Mouse (Mus musculus): ENCODE data around the gene Tmprss6.

Gene Tmprss6

DNA sequence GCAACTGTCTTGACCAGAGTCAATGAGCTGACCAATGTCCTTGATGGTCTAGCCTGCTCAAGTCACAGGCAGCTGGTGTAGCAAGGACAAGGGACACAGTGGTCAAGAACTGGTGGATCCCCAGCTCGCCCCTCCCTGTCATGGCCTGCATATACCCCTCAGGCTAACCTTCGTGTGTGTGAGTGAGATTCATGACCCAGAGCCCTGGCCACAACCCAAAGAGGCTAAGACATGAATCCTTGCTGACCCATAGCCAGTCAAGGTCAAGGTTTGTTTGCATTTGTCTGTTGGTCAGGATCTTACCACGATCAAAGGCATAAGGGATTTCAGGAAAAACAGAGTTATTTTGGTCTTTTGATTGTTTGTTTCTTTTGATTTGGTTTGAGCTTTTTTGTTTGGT lies 14.1 kb upstream of the Tmprss6 start:
- no peak for DNase-seq (ENCODE audit: low read depth, low spot score)

DNA sequence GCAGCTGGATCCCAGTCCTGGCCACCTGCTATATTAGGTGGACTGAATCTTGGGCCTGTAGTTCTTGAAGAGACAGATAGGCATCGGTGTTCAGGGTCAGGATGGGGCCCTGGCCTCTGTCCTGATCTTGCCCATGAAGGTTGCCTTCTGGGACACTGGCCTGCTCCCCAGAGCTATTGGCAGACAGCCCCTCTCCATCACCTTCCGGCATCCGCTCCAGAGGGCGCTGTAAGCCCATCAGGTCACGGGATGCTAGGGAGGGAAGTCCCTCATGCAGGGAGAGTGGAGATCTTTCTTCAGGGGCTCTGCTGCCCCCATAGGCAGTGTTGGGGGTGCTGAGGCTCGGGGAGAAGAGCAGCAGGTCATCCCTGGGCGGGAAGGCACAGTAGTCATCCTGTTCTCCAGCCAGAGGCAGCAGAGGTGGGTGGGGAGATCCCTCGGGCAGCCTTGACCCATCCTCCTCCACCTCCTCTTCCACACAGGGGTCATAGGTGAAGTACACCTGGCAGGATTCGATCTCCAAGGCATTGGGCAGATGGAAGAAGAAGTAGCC lies 13.1 kb upstream of the Tmprss6 start:
- DNase-seq (ENCODE audit: low read depth, low spot score) = no peak

DNA sequence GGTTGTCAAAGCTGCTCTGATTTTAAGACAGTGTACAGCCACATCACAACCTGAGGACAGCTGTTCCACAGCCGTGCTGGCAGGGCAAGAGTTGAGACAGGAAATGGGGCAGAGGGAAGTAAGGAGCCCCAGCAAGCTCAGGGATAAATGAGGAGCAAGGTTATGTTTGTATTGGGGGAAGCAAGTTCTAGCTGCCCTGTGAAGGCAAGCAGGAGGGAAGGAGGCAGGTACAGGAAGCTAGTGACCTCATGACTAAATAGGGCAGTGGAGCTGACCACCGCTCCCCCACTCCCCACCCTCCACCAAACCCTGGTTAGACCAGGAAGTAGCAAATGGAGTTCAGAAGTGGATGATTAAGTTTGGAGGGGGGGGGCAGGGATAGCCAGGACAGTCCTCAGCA lies 12.6 kb upstream of the Tmprss6 start:
- no peak for DNase-seq (ENCODE audit: low read depth, low spot score)

DNA sequence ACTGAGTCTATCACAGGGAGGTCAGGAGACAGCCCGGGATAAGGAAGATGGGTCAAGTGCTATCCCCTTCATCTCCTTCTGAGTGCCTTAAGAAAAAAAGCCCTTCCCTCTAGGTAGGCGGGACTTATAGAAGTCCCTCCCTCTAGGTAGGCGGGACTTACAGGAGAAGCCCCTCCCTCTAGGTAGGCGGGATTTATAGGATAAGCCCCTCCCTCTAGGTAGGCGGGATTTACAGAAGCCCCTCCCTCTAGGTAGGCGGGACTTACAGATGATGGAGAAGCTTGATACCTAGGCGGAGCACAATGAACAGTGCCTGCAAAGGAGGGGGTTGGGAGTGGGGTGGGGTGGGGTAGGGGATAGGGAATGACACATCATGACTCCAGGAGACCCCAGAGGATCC lies 11.7 kb upstream of the Tmprss6 start:
- DNase-seq (ENCODE audit: low read depth, low spot score) = peak; percentile 4

DNA sequence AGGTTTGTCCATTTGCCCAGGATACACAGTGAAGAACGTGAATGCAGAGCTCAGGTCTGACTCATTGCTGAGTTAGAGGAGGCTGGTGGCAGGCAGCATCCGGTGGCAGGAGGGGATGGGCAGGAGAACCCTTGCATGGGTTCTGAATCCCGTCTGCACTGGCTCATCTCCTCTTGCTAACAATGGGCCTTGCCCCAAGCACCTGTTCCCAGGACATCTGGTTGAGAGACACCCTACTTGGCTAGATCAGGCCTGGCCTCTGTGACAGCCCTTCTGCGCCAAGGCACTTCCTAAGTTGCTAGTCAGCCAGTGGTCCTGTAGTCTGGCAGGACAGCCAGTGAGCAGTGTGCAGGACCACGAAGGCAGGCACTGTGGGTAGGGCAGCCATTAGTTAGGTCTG lies 11.0 kb upstream of the Tmprss6 start:
- no peak for DNase-seq (ENCODE audit: low read depth, low spot score)

DNA sequence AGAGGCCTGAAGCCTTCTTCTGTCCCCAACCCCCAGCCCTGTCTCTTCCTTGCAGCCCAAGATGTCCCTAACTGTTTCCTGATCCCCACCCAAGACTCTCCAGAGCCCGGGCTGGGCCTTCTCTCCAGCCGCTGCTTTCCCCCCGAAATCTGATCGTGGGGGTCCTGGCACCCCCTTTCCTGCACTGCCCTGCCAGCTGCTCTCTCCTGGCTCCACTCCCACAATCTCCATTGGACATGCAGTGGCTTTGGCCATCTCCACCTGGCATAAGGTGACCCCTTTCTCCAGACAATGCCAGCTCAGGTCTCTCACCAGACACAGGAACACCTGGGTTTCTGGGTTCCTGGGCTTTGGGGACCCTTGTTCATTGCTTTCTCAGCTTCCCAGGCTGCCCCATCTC lies 9.6 kb upstream of the Tmprss6 start:
- DNase-seq (ENCODE audit: low read depth, low spot score) = no peak

DNA sequence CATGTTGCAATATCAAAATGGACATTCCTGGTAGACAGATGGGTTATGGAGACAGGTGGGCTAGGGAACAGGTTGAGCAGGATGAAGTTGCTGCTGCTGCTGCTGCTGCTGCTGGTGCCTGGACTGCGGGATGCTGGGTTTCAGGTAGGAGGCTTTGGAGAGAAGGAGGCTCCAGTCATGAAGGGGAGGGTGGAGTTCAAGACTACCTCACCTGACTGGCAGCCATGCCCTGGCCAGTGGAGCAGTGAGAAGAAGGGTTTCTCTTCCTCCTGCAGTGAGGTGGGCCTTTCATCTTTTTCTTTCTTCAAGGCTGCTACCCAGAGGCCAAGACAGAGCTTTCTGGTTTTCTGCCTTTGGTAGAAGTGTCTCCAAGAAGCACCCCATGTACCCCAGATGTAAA lies 8.4 kb upstream of the Tmprss6 start:
- no peak for DNase-seq (ENCODE audit: low read depth, low spot score)

DNA sequence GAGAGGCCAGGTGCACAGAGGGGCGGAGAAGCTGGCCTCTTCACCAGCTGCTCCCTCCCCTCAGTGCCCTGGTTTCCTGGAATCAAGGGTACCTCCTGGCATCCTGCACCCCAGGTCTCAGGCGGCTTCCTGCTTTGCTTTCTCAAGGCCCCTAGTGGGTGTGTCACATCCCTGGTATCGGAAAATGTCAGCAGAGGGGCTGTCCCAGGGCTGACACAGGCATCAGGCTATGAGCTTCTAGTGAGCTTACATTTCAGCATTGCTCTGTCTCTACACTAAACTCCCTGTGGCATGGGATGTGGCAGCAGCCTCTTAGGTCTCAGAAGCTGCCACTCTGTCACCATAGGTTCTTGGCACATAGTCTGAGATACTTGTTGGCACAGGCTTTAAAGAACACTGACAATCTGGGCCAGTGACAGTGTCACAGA lies 7.2 kb upstream of the Tmprss6 start:
- no peak for DNase-seq (ENCODE audit: low read depth, low spot score)

DNA sequence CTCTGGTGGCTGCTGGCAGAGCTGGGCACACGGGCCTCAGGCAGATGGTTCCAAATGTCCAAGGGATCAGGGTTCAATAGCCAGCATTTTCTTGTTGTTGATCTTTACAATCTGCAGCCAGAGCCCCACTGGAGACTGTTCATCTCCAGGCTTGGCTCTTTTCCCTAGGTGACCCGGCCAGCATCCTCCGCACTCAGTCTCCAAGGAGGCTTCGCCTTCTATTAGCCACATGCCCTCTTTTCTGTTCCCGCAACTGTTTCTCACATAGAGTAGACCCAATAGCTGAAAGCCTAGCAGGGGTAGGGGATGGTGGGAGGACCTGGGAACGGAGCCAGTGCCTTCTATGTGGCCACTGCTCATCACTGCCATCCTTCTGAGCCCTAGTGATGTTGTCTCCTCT lies 5.0 kb upstream of the Tmprss6 start:
- DNase-seq (ENCODE audit: low read depth, low spot score) = no peak

DNA sequence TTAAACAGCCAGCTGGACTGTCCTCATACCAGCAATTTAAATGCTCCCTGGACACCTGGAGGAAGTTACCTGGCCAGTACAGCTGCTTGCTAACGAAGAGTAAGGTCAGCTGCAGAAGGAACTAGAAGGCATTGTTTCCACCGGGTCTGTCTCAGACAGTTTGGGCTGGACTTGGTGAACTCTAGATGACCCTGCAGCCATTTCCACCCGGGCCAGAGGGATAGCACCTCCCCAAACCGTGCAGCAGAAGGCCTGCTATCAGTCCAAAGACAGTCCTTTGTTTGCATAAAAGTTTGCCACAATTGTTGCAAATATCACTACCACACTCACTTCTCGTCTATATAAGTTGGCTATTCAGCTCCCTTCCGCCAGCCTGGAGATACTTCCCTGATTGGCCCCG lies 3.5 kb upstream of the Tmprss6 start:
- no peak for DNase-seq (ENCODE audit: low read depth, low spot score)

DNA sequence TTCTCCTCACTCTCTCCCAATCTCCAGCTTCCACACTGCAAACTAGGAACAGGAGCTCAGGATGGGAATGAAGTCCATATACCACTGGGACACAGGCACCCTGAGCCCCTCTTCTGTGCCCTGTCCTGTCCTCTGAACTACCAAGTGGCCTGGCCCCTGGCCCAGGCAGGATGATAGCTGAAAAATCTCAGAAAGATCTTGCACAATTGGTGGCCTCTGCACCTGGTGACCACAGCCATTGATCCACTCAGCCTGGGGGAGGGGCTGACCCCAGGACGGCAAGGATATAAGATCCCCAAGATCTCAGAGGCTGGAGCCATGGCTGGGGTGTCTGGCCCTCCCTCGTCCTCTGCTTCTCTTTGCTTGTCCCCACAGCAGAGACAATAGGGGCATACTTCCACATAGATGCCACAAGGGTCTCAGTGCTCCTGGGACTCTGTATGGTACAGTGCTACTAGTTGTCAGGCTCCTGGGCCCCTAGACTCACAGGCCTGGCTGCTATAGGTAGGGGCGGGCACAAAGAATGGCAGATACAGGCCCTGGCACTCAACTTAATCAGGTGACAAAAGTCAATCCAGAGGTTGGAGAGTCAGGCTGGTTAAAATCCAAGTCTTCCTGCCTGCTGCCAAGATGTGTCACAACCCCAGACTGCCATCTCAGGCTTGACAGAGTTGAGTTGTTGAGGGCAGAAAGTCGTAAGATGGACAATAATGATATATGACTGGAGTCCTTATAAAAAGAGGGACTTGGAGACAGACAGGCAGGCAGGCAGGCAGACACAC lies 2.3 kb upstream of the Tmprss6 start:
- no peak for DNase-seq (ENCODE audit: low read depth, low spot score)

DNA sequence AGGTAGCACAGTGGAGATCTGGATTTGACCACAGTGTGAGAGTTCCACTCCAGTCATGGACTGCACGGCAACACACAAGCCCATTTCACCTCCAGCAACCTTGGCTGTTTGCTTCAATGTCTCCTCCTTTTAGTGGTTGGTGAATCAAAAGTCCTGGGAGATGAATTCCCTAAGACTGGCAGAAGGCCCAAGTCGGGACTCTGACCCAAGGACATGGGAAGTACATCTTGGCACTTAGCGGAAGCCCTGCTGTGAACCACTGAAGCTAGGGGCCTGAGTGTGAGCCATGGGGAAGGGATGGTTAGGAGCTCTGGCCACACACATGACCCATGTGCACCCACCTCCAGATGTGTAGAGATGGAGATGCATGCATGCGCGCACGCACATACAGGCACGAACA lies 864 bp downstream of the Tmprss6 start:
- no peak for DNase-seq (ENCODE audit: low read depth, low spot score)

DNA sequence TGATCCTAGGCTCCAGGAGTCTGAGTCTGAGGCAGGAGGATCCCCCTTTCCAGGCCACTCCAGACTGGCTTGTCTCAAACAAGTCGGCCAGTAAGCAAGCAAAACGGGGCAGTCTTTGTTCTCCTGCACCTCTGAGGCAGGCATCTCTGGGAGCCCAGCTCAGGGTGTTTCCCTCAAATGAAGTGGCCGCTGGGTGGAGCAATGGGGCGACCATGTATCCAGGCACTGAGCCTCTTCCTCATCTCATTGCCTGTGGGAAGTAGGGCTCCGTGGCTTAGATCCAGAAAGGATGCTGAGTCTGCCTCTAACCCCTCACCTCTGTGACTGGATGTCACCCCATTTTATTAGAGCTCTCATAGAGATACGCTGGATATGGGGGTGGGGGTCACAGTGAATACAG lies 1.6 kb downstream of the Tmprss6 start:
- DNase-seq (ENCODE audit: low read depth, low spot score) = no peak

DNA sequence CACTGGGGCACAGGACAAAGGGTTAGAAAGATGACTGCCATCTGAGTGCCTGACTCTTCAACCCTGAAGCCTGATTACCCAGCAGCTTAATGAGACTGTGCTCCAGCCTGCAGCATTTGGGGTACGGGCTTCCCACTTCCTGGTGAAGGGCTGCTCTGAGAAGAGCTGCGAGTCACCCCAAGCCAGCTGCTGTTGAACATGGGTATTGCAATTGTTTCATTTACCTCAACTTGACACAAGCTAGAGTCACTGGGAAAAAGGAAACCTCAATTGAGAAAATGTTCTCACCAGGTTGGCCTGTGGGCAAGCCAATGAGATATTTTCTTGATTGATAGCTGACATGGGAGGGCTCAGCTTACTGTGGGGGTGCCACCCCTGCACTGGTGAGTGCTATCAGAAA lies 5.5 kb downstream of the Tmprss6 start:
- no peak for DNase-seq (ENCODE audit: low read depth, low spot score)

DNA sequence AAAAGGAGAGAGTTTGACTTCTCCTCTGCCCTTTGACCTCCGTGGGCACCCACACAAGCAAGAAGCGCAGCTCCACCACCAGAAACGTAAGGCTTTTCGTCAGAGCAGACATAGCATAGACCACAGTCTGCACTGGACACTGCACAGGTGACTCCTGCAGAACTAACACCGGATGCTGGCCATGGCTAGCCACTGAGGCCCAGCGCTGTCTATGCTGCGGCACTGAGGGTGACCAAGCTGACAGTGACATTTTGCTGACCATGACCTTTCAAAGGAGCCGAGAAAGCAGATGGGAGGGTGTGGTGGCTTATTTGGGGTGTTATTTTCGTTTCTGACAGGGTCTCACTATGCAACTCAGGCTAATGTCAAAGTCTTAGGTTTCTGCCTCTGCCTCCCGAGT lies 11.2 kb downstream of the Tmprss6 start:
- DNase-seq (ENCODE audit: low read depth, low spot score) = no peak

DNA sequence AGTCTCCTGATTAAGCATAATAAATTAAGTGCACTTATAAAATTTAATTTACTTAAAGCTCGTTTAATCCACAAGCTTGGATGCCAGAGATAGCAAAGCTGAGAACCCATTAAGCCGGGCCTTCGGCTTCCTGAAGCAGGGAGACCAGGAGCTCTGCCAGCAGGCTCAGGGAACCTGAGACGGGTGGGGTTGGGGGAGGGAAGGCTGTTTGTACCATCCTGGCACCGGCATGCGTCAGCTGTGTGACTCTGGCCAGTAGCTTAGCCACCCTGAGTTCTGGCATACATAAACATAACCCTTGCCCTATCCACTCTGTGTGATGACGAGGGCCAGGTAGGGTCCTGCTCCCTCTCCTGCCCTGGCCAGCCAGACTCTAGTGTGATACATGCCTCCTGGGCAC lies 12.4 kb downstream of the Tmprss6 start:
- no peak for DNase-seq (ENCODE audit: low read depth, low spot score)

DNA sequence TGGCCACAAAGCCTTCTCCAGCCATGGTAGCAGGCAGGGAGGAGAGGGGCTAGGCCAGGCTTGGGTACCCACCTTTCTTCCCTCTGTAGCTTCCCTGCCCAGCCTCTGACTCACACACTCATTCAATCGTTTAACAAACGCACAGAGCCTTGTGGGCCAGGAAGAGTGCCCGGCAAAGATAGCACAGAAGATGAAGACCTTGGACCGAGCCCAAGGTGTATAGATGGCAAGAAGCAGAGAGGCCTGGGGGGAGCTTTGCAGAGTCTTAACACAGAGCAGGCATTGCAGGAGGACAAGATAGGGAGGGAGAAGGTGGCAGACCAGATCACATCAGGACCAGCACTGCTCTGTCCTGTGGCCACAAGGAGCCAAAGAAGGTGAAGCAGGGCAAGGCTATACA lies 13.3 kb downstream of the Tmprss6 start:
- DNase-seq (ENCODE audit: low read depth, low spot score) = no peak

DNA sequence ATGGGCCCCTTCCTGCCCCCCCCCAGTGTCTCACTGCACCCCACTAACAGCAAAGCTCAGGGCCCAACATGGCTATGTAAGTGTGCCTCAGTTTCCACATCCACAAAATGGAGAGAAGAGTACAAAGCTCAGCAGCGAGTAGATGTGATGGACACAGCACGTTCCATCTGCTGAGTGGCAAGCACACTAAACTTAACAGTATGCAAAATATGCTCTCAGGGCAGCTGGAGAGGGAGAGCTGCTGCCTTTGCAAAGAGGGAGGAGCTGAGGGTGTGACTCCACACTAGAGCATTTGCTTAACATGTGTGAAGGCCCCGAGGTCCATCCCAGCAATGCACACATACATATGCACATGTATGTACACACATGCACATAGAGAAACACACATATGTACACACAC lies 15.5 kb downstream of the Tmprss6 start:
- no peak for DNase-seq (ENCODE audit: low read depth, low spot score)

DNA sequence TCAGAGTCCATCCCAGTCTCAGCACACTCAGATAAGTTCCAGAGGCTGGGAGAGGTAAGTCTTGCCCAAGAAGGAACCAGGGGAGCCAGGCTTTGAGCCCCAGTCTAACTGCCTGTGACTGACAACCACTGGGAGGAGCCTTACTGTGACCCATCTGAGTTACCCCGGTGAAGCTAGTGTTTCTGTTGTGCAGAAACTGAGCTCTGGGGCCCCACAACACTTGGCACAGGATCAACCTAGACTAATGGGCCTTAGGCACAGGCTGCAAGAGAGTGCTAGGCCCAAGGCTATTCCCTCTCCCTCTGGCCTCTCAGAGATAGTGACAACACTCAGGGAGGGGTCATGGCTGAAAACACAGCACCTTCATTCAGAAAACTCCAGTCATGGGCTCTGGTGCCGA lies 17.2 kb downstream of the Tmprss6 start:
- DNase-seq (ENCODE audit: low read depth, low spot score) = no peak

DNA sequence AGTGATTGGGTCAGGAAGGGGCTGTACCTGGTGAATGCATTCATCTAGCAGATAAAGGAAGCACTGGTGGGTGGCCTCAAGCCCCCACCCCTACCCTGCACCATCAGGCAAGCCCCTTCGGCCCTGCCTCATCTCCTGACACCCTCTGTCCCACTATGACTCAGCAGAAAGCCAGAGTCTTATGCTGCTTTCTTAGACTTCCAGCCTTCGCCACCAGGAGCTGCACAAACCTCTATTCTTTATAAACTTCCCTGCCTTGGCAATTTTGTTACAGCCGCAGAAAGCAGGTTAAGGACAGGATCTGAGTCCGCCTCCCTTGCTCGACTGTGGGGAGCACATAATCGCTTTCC lies 18.0 kb downstream of the Tmprss6 start:
- DNase-seq (ENCODE audit: low read depth, low spot score) = no peak

DNA sequence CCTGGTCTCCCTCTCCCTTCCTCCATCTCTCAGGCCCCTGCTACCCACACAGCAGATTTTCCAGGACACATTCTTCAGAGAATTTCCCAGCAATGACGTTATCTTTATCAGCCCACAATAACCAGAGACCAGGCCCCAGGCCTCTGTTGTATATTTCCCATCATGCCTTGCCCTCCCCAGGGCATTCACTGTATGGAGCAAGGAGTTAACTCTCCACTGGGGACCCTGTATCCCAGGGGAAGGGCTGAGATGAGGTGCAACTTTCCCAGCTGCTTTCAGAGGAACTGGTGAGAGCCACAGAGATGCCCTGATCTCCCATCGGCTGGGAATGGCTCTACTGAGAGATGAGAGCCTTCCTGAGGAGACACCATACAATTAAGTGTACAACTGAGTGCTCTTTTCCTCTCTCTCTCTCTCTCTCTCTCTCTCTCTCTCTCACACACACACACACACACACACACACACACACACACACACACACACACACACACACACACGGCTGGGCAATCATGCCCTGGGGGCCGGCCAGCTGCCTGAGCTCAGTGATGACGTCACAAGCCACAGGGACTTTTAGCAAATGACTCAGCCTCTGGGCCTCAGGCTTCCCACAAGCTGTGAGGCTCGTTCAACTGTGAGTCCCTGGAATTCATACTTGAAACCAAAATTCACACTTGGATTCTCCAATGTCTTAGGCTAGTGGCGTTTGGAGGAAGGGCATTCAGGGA lies 18.6 kb downstream of the Tmprss6 start:
- no peak for DNase-seq (ENCODE audit: low read depth, low spot score)

DNA sequence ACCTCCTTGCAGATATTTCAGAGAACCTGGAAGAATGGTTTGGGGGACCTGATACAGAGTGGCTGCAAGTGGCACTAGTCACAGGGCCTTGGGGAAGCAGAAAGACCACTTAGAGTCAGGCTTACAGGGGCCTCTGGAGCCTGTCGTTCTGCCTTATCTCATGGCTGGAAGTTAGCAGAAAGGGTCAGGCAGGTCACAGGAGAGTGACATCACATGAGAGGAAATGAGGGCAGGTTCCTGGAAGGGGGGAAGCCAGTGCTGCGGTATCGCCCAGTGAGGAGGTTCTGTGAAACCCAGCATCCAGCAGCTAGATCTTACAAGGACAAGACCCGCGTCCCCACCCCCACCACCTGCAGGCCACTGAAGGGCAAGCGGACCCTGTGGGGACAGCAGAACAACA lies 19.3 kb downstream of the Tmprss6 start:
- DNase-seq (ENCODE audit: low read depth, low spot score) = no peak

Data from retina, adult 2 months (tissue).